Mouse (Mus musculus) colon, adult 2 months (tissue): ENCODE results near the gene Unc13b. TPM values are rescaled to one million over a fixed set of nuclear protein-coding genes. Genes with fewer than 3 reads are reported as not detected.

Experiments
- polyA plus RNA-seq: library from polyadenylated mRNA; depleted of rRNA; stranded (reverse); fragments of >200 nt; gene quantifications from 2 replicates; pipeline ENCODE4 v1.2.3, GENCODE M21; 2012; rRNA removed

Gene Unc13b
- 14.0 and 16.4 TPM in 2 replicates for polyA plus RNA-seq

DNA sequence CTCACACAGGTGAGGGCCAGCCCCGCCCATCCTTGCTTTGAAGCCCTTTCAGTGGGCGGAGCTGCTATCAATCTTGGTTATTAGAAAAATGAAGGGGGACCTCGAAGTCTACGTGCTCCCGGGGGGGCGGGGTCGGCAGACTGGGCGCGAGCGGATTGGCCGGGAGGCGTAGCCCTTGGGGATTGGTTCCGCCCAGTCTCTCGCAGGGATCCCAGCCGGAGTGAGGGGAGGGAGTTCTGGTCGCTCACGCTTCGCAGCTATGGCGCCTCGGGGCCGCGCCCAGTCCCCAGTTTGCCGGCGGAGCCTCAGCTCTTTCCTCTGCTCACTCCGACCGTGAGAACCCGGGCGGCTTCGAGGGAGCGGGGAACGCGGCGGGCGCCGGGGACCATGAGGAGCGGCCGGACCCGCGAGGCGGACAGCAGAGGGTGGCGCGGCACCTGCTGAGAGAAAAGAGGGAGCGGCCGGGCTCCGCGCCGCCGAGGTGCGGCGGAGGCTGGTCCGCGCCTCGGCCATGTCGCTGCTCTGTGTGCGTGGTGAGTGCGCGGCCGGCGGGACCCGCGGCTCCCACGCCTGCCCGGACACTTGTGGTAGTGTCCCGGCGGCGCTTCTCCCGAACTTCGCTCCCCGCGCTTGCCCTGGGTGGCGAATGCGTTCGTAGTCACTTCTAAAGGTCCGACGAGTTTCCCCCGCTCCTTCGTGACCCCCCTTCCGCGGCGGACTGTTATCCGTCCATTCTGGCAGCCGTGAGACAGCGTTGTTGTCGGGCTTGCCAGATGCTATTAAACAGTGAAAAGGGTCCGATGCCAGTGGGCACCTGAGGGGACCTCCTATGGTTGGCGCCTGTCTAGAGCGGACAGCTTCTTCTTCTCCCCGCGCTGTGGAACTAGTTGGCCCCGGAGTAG lies at the start of gene Unc13b:
Gene Unc13b, plus strand, starts transcription at position 201 of the 902 bp plus-strand sequence.

GRCm38 (mm10) chr4:43010161-43011038 lies 48.4 kb upstream of the Unc13b start, which contains the start of gene Fancg:
Gene Fancg (minus strand): TSS chr4:43010506.

GRCm38 (mm10) chr4:43025084-43025960 lies 33.4 kb upstream of the Unc13b start, which contains the start of gene Pigo:
Gene Pigo (minus strand): TSS chr4:43025819.

DNA sequence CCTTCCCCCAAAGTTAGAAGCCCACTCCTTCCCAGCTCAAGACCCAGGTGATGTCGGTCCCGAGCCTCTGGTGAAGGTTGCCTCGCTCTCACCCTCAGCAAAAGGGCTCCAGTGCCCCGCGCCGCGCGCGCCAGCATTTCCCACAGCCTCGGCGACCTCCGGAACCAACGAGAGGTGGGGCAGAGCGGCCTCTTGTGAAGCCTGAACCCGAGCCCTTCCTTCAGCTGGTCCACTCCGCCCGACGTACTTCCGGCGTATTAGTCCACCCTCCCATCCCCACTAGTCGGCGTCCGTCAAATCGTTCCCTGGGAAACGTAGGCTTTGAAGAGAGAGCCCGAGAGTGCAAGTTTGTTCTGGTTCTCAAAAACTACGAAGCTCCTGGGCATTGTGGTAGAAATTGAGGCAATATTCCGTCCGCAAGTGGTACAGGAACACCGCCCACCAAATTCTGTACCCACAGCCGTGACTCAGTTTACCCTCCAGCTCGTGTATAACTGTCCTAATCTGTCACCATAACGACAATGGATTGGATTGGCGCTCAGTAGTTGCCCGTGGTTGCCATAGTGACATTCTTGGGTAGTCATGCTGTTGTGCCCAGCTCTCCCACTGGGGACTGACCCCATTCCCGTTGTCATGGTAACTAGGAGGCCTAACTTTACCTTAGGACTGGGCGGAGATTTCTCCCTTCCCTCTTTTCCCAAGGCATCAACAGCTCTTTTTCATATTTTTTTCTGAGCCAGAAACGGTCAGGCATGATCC lies 27.3 kb upstream of the Unc13b start, which contains the start of gene Stoml2:
Gene Stoml2, minus strand, starts transcription at position 474 of the 759 bp plus-strand sequence.

GRCm38 (mm10) chr4:43045659-43046302 lies 13.0 kb upstream of the Unc13b start, which contains the start of gene Fam214b:
Gene Fam214b (minus strand): TSS chr4:43046220.

DNA sequence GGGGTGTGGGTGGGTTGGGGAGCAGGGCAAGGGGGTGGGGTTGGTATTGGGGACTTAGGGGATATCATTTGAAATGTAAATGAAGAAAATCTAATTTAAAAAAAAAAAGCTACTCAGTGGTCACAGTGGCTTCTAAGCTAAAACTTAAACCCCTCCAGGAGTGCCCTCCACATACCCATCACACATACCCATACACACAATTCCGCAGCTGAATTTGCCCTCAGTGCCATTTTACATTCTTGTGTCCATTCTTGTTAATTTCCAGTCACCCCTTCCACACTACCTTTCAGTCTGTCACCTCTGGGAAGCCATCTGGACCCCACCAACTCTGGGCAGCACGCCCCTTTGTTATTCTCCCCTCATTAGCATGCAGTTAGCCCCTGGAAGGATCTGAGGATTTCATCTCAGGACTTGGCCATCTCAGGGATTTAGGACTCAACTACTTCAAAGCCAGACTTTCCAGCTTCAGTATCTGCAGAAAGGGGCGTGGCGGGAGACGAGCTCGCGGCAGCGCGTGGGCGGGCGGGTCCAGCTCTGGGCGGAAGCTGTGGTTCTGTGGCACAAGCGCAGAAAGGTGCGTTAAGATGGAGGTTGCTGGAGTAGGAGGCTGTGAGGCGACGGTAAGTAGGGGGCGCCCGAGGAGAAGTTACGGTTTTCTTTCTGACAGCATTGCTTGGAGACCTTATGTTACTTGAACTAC lies 208.0 kb downstream of the Unc13b start, which contains the start of gene Atp8b5:
Gene Atp8b5, plus strand, starts transcription at position 537 of the 700 bp plus-strand sequence.

Other genes with a start within 250 kb of the Unc13b start
- gene Fam205a1, start 205.1 kb upstream of the Unc13b start, polyA plus RNA-seq = not detected in 2 replicates
- not detected in 2 replicates for gene Gm12394, start 202.2 kb upstream of the Unc13b start, polyA plus RNA-seq
- gene Fam205c, start 184.7 kb upstream of the Unc13b start, polyA plus RNA-seq = not detected in 2 replicates
- 2.3 and 3.8 TPM in 2 replicates for gene Phf24, start 142.3 kb upstream of the Unc13b start, polyA plus RNA-seq
- gene Dnajb5, start 109.1 kb upstream of the Unc13b start, polyA plus RNA-seq = 16.6 and 17.5 TPM in 2 replicates
- gene 1700022I11Rik, start 89.3 kb upstream of the Unc13b start, polyA plus RNA-seq = not detected in 2 replicates
- 139 and 143 TPM in 2 replicates for gene Vcp, start 58.4 kb upstream of the Unc13b start, polyA plus RNA-seq
- gene Fancg, start 48.4 kb upstream of the Unc13b start, polyA plus RNA-seq = 19.4 and 19.8 TPM in 2 replicates
- gene Pigo, start 33.1 kb upstream of the Unc13b start, polyA plus RNA-seq = 24.8 and 32.5 TPM in 2 replicates
- 61.6 and 63.3 TPM in 2 replicates for gene Stoml2, start 27.2 kb upstream of the Unc13b start, polyA plus RNA-seq
- gene Fam214b, start 12.7 kb upstream of the Unc13b start, polyA plus RNA-seq = 39.4 and 40.5 TPM in 2 replicates
- 0.22 and 0.28 TPM in 2 replicates for gene Atp8b5, start 208.2 kb downstream of the Unc13b start, polyA plus RNA-seq